Mouse (Mus musculus) liver, embryonic 16.5 days (tissue): ENCODE results near the gene 1110032A03Rik. TPM values are rescaled to one million over a fixed set of nuclear protein-coding genes. Genes with fewer than 3 reads are reported as not detected.

Source experiments
- ATAC-seq: fragments of 200-750 bp; cut with Nextera tagmentation; 2 replicates; pipeline ENCODE4 v1.8.0; 2017; ENCODE audit warnings: low read depth, mild to moderate bottlenecking, moderate number of reproducible peaks, moderate library complexity
- H3K27ac ChIP-seq: fragments of 300-500 bp; sonication (generic); 2 replicates; pipeline ENCODE4 v1.5.1; 2014; ENCODE audit warnings: mild to moderate bottlenecking, low read length
- H3K27me3 ChIP-seq: fragments of 300-500 bp; sonication (generic); 2 replicates; pipeline ENCODE4 v1.6.1; 2014; ENCODE audit warnings: low read depth, low read length, mixed read lengths; ENCODE audit not compliant: control insufficient read depth, insufficient read depth
- H3K36me3 ChIP-seq: fragments of 300-500 bp; sonication (generic); 2 replicates; pipeline ENCODE4 v1.6.1; 2014; ENCODE audit warnings: mild to moderate bottlenecking; ENCODE audit not compliant: control insufficient read depth, insufficient read depth
- H3K4me1 ChIP-seq: fragments of 300-500 bp; sonication (generic); 2 replicates; pipeline ENCODE4 v1.6.1; 2014; ENCODE audit warnings: low read depth, low read length, mixed read lengths; ENCODE audit not compliant: control insufficient read depth
- H3K4me2 ChIP-seq: fragments of 300-500 bp; sonication (generic); 2 replicates; pipeline ENCODE4 v1.6.1; 2014; ENCODE audit warnings: low read depth, low read length, mixed read lengths
- H3K4me3 ChIP-seq: fragments of 300-500 bp; sonication (generic); 2 replicates; pipeline ENCODE4 v1.5.1; 2014; ENCODE audit warnings: low read depth, mild to moderate bottlenecking, low read length
- H3K9ac ChIP-seq: fragments of 300-500 bp; sonication (generic); 2 replicates; pipeline ENCODE4 v1.6.1; 2014; ENCODE audit warnings: low read depth, low read length
- H3K9me3 ChIP-seq: fragments of 300-500 bp; sonication (generic); replicated peaks from 2 replicates; pipeline ENCODE4 v1.6.1; 2016; ENCODE audit warnings: low read length; ENCODE audit not compliant: control insufficient read depth
- WGBS: fragments of 180-500 bp; shearing (Covaris S2); extraction: QIAGEN DNeasy Blood & Tissue Kit; methylation state at CpG from one replicate; pipeline ENCODE4 v1.1.7; 2014; ENCODE audit not compliant: insufficient replicate concordance; 5-methylcytosine and 5-hydroxymethylcytosine counted together
- polyA plus RNA-seq: library from polyadenylated mRNA; unstranded; fragments of >200 nt; fragmentation: Nextera tagmentation; extraction: Ambion mirVana; gene quantifications from 2 replicates; pipeline ENCODE4 v1.2.1, GENCODE M21; 2015

1110032A03Rik gene
- polyA plus RNA-seq, 1 experiment from 2014 or later = 22.6 TPM

GRCm38 (mm10) chr9:50763331-50763730, 12.0 kb downstream of the 1110032A03Rik start:
- Histone ChIP-seq H3K9ac (no peak overlapping the region), H3K27ac (no peak overlapping the region), H3K4me2 (no peak overlapping the region), H3K36me3 (no peaks in the 10 kb centered on the region), H3K4me3 (no peak overlapping the region), H3K27me3 (no peaks in the 10 kb centered on the region), H3K9me3 (no peaks in the 10 kb centered on the region), H3K4me1 (peaks cover 3% of the 10 kb centered on the region)
- WGBS = 52% methylated on average over 1 of the region's 1 CpGs
- no peak for ATAC-seq

GRCm38 (mm10) chr9:50761520-50762243, 13.6 kb downstream of the 1110032A03Rik start:
- no peak overlapping the region for H3K4me2 ChIP-seq
- ATAC-seq = no peak
- H3K9ac ChIP-seq = no peak overlapping the region
- WGBS = 51% methylated on average over 6 of the region's 6 CpGs
- no peak overlapping the region for H3K27ac ChIP-seq
- no peaks in the 10 kb centered on the region for H3K9me3 ChIP-seq
- H3K4me3 ChIP-seq = no peak overlapping the region
- H3K36me3 ChIP-seq = no peaks in the 10 kb centered on the region
- H3K27me3 ChIP-seq = no peaks in the 10 kb centered on the region
- H3K4me1 ChIP-seq = no peaks in the 10 kb centered on the region

DNA sequence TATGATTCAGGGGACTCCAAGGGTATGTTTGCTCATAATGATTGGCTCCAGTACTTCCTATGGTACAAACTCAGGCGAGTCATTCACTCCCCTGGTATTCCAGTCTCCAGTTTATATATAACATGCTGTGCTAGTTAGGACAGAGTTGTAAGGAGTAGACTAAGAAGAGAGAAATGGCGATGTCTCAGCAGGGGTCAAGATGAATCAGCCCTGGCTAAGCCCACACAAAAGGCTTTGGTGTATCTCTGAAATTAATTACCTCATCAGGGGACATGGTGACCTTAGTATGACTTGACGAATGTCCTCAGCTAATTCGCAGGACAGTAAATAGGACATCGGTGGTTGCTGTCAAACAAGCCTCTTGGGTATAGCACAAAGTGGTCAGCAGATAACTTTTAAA, 18.6 kb downstream of the 1110032A03Rik start:
- H3K36me3 ChIP-seq = no peaks in the 10 kb centered on the region
- no peak overlapping the region for H3K9ac ChIP-seq
- H3K27ac ChIP-seq = no peak overlapping the region
- H3K4me1 ChIP-seq = no peaks in the 10 kb centered on the region
- 45% methylated on average over 5 of the region's 5 CpGs for WGBS
- H3K4me2 ChIP-seq = no peak overlapping the region
- no peak overlapping the region for H3K4me3 ChIP-seq
- H3K27me3 ChIP-seq = no peaks in the 10 kb centered on the region
- no peak for ATAC-seq
- no peaks in the 10 kb centered on the region for H3K9me3 ChIP-seq

GRCm38 (mm10) chr9:50753947-50754346, 21.4 kb downstream of the 1110032A03Rik start:
- no peaks in the 10 kb centered on the region for H3K4me1 ChIP-seq
- no peak overlapping the region for H3K27ac ChIP-seq
- no peaks in the 10 kb centered on the region for H3K36me3 ChIP-seq
- no peaks in the 10 kb centered on the region for H3K9me3 ChIP-seq
- H3K27me3 ChIP-seq = no peaks in the 10 kb centered on the region
- no peak overlapping the region for H3K4me2 ChIP-seq
- H3K4me3 ChIP-seq = no peak overlapping the region
- ATAC-seq = no peak
- 35% methylated on average over 7 of the region's 7 CpGs for WGBS
- no peak overlapping the region for H3K9ac ChIP-seq

DNA sequence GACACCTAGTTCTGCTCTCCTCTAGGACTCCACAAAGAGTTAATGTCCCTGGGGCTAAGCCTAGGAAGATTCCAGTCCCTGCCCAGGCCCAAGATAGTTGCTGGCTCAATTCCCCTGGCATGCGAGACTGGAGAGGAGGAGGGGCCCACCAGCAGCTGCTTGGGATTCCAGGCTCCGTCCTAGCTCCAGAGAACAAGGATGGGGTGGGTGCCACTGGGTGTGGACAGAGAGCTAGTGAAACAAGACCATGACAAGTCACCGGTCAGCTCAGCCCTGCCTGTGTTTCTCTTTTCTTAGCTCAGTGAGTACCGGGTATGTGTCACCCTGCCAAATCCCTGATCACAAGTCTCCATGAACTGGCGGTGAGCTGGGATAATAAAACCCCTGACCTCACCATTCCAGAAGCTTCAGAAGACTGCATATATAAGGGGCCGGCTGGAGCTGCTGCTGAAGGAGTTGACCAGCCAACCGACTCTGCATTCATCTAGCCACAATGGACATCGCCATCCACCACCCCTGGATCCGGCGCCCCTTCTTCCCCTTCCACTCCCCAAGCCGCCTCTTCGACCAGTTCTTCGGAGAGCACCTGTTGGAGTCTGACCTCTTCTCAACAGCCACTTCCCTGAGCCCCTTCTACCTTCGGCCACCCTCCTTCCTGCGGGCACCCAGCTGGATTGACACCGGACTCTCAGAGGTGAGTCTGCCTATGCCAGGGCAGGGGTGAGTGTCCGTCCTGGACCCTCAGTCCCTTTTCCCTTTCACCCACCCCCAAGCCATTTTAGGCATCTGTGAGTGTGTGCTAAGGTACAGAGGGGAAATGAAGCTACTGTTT, 22.3 kb downstream of the 1110032A03Rik start:
- 64% methylated on average over 17 of the region's 17 CpGs for WGBS
- Histone ChIP-seq H3K9me3 (no peaks in the 10 kb centered on the region), H3K4me1 (no peaks in the 10 kb centered on the region), H3K36me3 (no peaks in the 10 kb centered on the region), H3K4me3 (no peak overlapping the region), H3K4me2 (no peak overlapping the region), H3K27me3 (no peaks in the 10 kb centered on the region), H3K27ac (no peak overlapping the region), H3K9ac (no peak overlapping the region)
- peak; percentile 16; the same call in 1 of the 2 replicates for ATAC-seq

DNA sequence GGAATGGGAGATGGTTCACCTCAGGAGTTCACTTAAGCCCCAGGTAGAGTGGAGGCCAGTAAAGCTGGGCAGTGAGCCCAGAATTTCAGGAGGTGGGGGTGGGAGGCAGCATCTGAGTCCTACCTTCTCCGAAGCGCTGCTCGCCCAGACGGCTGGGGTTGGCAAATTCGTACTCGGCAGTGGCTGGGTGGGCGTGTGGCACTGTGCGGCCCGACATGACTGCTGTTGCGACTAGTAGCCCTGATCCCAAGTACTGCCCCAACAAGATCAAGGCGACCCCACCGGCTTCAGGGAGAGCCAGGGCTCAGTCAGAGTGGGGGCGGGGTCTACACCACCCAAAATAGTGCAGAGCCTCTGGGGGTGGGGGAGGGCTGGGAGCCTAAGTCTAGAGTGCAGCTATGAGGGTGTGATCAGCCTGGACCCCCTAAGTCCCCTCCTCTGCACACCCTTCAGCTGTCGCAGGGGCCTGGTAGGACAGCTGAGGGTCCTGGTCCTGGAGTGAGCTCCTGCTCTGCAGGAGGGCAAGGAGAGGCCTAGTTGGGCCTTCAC, 23.2 kb downstream of the 1110032A03Rik start, which contains the start of gene Hspb2:
Hspb2 (minus strand) TSS at position 301 of the 549 bp plus-strand sequence.
- H3K9me3 ChIP-seq = no peaks in the 10 kb centered on the region
- H3K9ac ChIP-seq = no peak within 1 kb of the TSS
- no peak; the same call in 1 of the 2 replicates for ATAC-seq
- H3K4me2 ChIP-seq = no peak within 1 kb of the TSS
- H3K4me3 ChIP-seq = no peak within 1 kb of the TSS
- 64% methylated on average over 14 of the region's 14 CpGs for WGBS
- H3K27ac ChIP-seq = no peak within 1 kb of the TSS
- no peaks in the 10 kb centered on the region for H3K36me3 ChIP-seq
- H3K27me3 ChIP-seq = no peaks in the 10 kb centered on the region
- no peaks in the 10 kb centered on the region for H3K4me1 ChIP-seq

- Histone ChIP-seq H3K9ac (no peak within 1 kb of the TSS), H3K27ac (no peak within 1 kb of the TSS), H3K27me3 (peaks cover 2% of the 10 kb centered on the region; the same call in 1 of the 2 replicates), H3K36me3 (no peaks in the 10 kb centered on the region), H3K4me3 (no peak within 1 kb of the TSS), H3K9me3 (no peaks in the 10 kb centered on the region), H3K4me1 (no peaks in the 10 kb centered on the region), H3K4me2 (no peak within 1 kb of the TSS)
- ATAC-seq = no peak
- WGBS = 57% methylated on average over 22 of the region's 22 CpGs
Observed at GRCm38 (mm10) chr9:50751323-50751722, 24.0 kb downstream of the 1110032A03Rik start, which contains the start of gene Cryab. Gene Cryab (plus strand): TSS chr9:50751325.

- no peaks in the 10 kb centered on the region for H3K9me3 ChIP-seq
- H3K27ac ChIP-seq = no peak overlapping the region
- peaks cover 5% of the 10 kb centered on the region; the same call in 1 of the 2 replicates for H3K27me3 ChIP-seq
- WGBS = 64% methylated on average over 6 of the region's 6 CpGs
- no peak overlapping the region for H3K9ac ChIP-seq
- no peak for ATAC-seq
- no peak overlapping the region for H3K4me3 ChIP-seq
- no peak overlapping the region for H3K4me2 ChIP-seq
- no peaks in the 10 kb centered on the region for H3K36me3 ChIP-seq
- no peaks in the 10 kb centered on the region for H3K4me1 ChIP-seq
Observed at GRCm38 (mm10) chr9:50750706-50751105, 24.6 kb downstream of the 1110032A03Rik start.
